Mouse (Mus musculus) liver, adult 2 months (tissue): Measurements from ENCODE around the gene Ifi213.
"Not testable (repeated sequence)": the region's sequence is repeated elsewhere in the genome, so short reads cannot be mapped to it uniquely, and the experiment has no call there.

Experiments used
- CTCF ChIP-seq: fragments of 200-500 bp; IDR thresholded peaks from 2 replicates; pipeline ENCODE4 v1.5.1; 2011; ENCODE audit warnings: low read depth, low read length, control low read depth
- POLR2A ChIP-seq: fragments of 200-500 bp; IDR thresholded peaks from 2 replicates; pipeline ENCODE4 v1.6.1; 2011; ENCODE audit warnings: low read length, control low read depth; ENCODE audit not compliant: insufficient read depth; ENCODE audit errors: extremely low read depth

DNA sequence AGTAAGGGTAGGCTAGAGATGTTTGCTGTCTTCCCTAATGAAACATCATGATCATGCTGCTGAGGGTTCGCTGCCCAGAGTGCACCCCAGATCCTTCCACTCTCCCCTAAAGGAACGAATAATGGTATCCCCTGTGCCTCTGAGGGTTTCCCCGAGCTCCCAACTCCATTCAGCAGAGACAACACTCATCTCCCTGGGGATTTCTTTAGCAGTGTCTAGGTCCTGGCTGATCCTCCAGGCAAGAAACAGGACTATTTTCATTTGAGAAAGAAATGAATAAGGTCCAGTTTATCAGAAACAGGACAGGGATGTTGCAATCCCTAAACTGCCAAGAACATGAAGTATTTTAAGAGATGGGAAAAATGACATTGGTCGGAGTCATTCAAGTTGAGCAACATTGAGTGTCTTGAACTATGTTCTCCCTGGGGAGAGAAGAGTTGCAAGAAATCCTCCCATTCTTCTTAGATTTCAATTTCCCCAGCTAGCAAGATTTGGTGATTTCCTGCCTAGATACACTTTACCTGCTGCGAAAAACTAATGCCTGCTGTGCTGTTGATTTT lies 48.5 kb downstream of the Ifi213 start:
- not testable (repeated sequence) for TF ChIP-seq CTCF, POLR2A
